Mouse (Mus musculus) gastrocnemius, postnatal 25 days (tissue): ENCODE data around the gene Patz1. TPM values are rescaled to one million over a fixed set of nuclear protein-coding genes. Genes with fewer than 3 reads are reported as not detected.

Experiments used
- DNase-seq: peaks from one replicate; pipeline ENCODE4 v3.0.0; 2022
- total RNA-seq, 2 experiments: library from RNA; stranded (reverse); gene quantifications; 1 replicate in 1 of 2; 2 replicates in 1 of 2; pipeline ENCODE4 v1.2.3; 2021

Gene Patz1
- total RNA-seq, 2 experiments from 2014 or later = 9.2 to 9.6 TPM

DNA sequence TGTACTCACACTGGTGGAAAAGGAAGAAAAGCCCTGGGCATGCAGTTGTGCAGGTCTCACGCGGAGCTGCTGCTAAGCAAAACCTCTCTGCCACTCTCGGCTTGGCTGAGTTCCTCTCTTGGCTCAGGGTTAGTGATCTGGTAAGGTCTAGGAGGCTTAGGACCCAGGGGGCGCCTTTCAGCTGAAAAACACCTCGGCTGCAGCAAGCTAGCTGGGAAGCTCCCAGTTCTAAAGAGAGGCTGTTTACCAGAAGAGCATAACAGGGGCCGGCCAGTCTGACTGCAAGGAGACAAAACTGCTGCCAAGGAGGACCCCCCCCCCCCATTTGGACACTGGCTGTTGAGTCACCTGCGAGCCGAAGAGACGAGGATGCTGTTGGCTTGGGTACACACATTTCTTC, 41.9 kb downstream of the Patz1 start:
- DNase-seq = peak; percentile 90

GRCm38 (mm10) chr11:3330991-3331750, 42.5 kb downstream of the Patz1 start:
- no peak for DNase-seq

DNA sequence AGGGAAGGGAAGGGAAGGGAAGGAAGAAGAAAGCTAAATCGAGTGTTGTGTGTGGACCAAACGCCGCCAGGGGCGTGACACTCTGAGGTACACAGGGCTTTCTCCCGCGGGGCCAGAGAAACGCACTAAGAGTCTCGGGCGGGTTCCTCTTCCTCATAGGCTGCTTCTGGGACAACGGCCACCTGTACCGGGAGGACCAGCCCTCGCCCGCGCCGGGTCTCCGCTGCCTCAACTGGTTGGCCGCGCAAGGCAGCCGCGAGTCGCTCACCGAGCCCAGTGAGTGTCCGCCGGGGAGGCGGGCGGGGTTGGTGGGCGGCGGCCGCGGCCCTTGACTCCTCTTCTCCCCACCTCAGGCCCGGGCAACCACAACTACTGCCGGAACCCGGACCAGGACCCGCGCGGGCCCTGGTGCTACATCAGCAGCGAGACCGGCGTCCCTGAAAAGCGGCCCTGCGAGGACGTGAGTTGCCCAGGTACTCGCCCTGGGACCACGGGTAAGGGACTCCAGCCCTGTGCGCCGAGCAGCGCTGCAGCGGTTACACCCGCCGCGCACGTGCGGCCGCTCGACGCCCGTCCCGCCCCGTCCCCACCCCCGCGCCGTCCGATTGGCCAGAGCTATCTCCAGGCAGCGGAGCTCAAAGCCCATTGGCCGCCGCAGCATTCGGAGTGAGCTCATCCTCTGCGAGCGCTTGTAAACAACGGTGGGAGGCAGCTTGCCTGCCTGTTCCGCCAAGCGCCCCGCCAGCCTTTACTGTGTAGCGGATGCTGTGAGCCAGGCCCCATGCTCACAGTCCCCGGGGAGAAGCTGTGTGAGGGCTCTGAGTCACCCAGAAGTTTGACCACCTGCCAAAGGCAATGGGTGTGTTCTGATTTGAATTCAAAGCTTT, 43.3 kb downstream of the Patz1 start:
- DNase-seq = peak; percentile 96

GRCm38 (mm10) chr11:3333111-3333695, 44.5 kb downstream of the Patz1 start:
- no peak for DNase-seq

- DNase-seq = no peak
Observed at GRCm38 (mm10) chr11:3334141-3334710, 45.6 kb downstream of the Patz1 start.

DNA sequence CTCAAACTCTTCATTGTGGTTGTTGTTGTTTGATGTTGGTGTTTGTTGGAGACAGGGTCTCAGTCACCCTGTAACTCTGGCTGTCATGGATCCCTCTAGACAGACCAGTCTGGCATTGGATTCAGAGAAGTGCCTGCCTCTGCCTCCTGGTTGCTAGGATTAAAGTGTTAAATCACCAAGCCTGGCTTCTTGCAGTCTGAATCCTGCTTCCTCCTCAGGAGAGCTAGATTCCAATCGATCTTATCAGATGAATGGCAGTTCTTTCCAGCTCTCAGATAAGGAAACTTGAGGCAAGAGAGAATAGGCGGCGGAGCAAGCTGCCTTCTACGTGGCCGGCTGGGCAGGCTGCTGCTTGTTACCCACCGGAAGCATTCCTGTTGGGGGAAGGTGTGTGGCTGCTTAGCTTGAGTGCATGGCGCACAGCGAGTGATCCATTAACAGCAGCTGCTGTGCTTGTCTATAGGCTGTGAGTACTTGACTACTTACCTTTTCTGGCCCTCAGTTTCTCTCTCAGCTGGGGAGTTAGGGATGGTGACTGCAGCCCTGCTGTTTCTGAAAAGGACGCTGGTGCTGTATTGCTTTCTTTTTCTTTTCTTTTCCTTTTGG, 46.1 kb downstream of the Patz1 start:
- DNase-seq = no peak

- peak; percentile 64 for DNase-seq
Observed at GRCm38 (mm10) chr11:3335651-3336216, 47.1 kb downstream of the Patz1 start.

GRCm38 (mm10) chr11:3336602-3337001, 47.9 kb downstream of the Patz1 start:
- DNase-seq = no peak

DNA sequence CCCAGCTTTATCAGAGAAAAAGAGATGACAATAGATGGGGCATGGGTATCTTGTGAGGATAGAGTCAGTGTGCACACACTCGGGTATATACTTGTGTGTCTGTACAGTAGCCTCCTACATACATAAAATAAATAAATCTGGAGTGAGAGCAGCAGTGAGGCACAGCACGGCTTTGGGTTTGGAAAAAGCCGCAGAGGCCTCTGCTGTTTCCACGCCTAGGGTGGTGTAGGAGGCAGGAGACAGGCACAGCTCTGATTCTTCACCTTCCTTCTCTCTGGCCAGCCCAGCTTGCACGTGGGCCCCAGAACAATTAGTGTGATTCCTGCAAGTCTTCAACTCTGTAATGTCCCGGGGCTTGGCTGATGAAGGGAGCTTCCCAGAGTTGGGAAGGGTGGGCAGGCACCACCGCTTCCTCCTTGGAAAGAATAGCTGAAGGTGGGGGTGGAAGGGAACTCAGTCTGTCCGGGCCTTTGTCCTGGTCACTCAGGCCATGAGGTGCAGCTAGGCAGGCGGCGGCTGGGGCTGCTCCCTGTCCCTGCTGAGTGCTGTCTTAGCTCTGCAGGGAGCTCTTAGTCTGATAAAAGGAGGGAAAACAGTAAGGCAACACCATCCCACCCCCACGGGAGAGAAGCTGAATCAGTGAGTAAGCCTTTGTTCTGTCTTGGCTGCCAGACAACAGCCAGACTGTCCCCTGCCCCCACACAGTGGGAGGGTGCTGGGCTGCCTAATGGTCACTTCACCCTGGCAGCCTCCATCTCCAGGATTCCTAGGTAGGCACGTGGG, 48.7 kb downstream of the Patz1 start:
- peak; percentile 50 for DNase-seq

DNA sequence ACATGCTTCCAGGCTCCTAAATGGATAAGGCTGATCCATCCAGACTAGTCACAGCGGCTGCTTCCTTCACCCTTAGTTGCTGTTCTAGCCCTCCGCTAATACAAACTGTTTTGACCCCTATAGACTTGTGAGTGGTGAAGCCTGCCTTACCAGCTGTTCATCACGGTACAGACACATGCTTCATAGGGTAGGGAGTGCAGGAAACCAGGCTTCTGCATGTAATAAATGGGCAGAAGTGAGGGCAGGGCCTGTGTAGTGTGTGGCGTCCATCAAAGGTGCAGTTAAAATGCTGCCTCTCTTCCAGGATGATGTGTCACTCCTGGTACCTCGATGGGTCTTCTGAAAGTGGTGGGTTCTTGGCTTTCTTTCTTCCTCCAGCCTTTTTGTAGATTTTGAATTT, 49.3 kb downstream of the Patz1 start:
- no peak for DNase-seq

DNA sequence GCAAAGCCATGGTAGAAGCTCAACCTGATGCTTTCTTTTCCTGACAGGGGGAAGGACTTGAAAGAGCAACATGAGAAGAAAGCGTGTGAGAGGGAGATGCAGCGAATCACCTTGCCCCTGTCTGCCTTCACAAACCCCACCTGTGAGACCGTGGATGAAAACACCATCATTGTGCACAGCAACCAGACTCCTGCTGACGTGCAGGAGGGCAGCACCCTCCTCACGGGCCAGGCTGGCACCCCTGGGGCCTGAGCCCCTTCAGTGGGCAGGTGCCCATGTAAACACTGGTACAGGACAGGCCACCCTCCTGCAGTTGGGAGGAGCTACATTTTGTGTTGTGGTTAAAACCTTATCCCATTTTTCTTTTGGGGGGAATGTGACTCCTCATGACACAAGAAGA, 52.8 kb downstream of the Patz1 start:
- DNase-seq = no peak

GRCm38 (mm10) chr11:3344916-3345315, 56.2 kb downstream of the Patz1 start:
- DNase-seq = no peak

DNA sequence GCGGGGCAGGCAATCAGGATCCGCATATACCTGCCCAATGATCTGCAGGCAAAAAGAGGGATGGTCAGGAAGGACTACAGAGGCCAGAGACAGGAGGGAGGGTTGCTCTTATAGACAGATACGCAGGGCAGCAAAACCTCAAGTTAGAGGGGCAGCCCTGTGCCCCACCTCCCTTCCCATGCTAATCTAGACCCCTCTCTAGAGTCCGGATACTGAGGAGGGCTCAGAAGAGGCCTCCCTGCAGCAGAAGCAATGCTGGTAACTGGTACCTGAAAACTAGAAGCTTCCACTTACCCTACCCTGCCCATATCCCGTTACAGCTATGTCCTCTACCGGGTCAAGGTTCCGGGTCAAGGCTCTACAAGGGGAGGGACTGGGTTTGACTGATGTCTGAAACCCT, 57.7 kb downstream of the Patz1 start:
- DNase-seq = no peak

DNA sequence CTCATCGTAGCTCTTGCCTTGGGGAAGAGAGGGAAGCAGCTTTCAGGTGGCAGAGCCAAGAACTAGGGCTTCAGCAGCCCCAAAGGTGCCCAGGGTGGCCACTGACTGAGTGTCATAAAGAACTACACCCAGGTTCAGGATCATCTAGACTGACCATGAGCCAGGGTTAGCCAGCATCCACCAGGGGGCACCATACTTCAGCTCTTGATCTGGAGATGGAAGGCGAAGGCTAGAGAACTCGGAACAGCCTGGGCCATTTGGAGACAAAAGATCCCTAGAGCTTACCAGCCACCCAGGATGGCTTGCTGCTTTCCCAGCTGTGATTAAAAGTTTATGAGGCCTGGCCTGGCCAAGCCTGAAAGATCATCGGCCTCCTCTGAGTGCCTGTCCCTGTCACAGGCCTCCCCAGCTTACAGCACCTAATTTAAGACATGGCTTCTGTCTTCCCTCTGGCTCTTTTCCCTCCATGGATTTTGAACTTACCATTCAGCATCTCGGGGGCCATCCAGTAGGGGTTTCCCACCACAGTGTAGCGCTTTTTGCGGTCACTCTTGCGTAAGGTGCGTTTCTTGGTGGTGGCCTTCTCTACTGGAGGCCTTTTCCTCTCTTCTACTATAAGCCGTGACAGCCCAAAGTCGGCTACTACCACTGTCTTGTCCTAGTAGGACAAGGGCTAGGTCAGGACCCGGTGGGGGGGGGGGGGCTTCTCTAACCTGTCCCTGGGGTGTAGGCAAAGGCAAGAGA, 58.6 kb downstream of the Patz1 start:
- peak; percentile 75 for DNase-seq

DNA sequence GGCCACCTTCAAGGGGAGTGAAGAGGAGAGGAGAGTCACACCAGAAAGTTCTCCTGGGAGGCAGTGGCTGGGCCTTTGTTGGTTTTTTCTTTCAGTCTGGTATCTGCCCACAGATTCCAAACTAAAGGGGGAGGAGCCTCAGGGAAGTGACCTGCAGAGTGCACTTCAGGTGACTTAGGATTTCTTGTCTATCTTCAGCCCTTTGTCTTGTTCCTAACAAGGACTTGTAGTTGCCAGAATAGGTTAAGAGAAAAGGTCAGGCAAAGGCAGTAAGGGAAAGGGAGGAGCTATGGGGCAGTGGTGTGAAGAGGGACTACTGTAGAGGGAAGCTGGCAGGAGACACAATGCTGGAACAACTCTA, 59.1 kb downstream of the Patz1 start:
- no peak for DNase-seq

DNA sequence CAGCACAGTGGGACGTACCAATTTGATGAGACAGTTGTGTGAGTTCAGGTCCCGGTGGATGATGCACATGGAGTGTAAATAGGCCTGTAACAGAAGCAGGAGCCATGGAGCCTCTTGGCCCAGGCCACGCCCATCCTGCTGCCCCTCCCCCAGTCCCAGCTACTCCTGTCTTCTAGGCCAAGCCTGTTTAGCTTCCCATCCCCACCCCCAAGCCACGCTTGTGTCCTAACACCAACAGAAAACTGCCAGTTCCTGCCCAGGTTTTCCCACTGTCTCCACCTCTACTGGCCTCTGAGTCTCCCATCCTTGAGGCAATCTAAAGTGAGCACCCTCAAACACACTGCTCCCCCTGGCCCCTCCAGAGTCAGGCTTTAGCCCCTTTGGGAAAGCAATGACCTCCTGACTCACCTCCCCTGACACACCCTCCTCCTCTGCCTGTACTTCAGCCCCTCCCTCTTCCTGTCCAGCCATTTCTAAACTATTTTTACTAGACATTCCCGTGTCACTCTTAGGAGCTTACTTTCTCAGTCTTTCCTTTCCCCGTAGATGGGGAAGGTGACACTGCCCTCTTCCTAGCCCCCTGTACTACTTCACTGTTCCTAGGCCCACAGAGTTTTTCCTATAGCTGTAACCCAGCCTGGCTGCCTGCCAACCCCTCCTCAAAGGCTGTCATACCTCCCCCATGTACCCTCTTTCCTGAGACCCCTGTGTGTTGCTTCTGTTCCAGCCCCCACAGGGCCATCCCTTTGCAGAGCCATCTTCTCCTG, 60.1 kb downstream of the Patz1 start:
- DNase-seq = no peak

DNA sequence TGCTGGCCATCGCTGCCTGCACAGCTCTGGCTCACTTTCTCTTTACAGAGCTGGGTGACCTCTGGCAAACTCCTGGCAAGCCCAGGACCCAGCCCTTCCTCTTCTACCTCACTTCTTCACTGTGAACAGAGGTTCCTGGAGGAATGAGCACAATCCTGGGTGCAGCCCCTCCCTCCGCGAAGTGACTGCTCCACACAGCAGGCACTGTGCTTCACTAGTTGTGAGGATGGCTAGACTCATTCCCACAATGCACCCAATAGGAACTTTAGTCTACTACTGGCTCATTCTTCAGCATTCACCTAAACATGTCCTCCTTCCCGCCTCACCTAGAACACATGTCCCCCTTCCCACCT, 60.6 kb downstream of the Patz1 start:
- DNase-seq = no peak

- DNase-seq = no peak
Observed at GRCm38 (mm10) chr11:3352131-3352530, 63.5 kb downstream of the Patz1 start.

DNA sequence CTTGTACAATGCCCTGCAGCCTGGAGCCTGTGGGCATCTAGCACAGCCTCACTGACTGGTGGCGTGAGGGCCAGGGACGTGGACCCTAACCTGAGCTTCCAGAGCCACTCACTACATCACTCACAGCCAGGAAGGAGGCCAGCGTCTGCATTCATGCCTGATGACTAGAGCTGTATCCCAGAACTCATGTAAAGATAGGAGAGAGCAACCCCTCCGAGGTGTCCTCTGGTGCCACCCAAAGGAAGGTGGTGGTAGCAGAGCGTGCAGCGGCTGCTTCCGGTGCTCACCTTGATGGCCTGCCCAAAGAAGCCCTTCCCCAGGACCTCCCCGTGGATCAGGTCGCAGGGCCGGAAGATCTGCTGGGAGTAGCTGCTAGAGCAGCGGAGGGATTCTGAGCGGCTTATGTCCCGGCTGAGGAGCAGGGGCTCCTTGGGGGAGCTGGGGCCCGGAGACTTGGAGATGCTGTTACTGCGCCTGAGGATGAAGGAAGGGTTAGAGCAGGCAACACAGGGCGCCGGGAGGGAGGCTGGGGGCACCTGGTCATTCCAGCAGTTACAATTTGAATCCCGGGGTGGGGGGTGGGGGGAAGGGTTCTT, 64.4 kb downstream of the Patz1 start:
- no peak for DNase-seq
